In the genomic region with DNA sequence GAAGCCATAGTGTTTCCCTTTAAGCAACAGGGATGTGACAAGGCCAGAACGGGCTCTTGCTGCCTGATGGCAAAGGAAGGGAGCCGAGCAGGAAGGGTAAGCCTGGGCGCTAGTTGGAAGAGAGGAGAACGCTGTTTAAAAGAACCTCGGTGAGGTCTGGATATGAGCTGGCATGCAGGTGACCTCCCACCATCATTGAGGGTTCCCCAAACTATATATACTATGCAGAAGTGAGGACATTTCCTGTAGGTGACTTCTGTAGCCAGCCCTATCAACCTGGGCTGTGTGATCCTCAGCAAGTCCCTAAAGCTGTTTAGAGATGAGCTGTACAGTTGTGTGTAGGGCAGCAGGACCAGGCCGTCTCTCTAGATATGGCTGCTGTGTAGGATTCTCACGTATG, we compare ENCODE assay signal across 26 mouse cellular contexts. TPM values are rescaled to one million over a fixed set of nuclear protein-coding genes. Genes with fewer than 3 reads are reported as not detected.
"Had no signal": no experiment of that assay in that cellular context is flagged by ENCODE, and none has a peak within 500 bp of the region (broad histone marks: within the 10 kb centered on the region; RNA-seq: fewer than 3 reads in every experiment).

No protein-coding gene starts in this region.

- H3K36me3 ChIP-seq: limb, embryonic 10.5 days; limb, embryonic 13.5 days; lung, embryonic 15.5 days; midbrain, embryonic 12.5 days; midbrain, embryonic 15.5 days; neural tube, embryonic 12.5 days; neural tube, embryonic 15.5 days had no signal

- H3K4me1 ChIP-seq: midbrain, embryonic 15.5 days had no signal

- DNase-seq: kidney, adult 18-20 months; kidney, postnatal 25 days; layer of hippocampus, adult 9-11 months; liver; lung, adult 18-20 months; lung, postnatal 10 days; lung, postnatal 36 days; right cerebral cortex, adult 18-20 months; right cerebral cortex, postnatal 25 days; thymus, adult 2 months; thymus, postnatal 25 days had no signal

- H3K9ac ChIP-seq: limb, embryonic 13.5 days; liver, embryonic 12.5 days; liver, embryonic 15.5 days; lung, embryonic 15.5 days; midbrain, embryonic 12.5 days; midbrain, embryonic 15.5 days; neural tube, embryonic 12.5 days; neural tube, embryonic 15.5 days had no signal

- H3K9me3 ChIP-seq: limb, embryonic 10.5 days; liver, embryonic 15.5 days; lung, embryonic 15.5 days; midbrain, embryonic 12.5 days; neural tube, embryonic 12.5 days; neural tube, embryonic 15.5 days had no signal

- H3K4me3 ChIP-seq: layer of hippocampus, adult 2 months; limb, embryonic 10.5 days; limb, embryonic 13.5 days; liver, embryonic 12.5 days; liver, embryonic 15.5 days; lung, embryonic 15.5 days; midbrain, embryonic 12.5 days; midbrain, embryonic 15.5 days; neural tube, embryonic 12.5 days; neural tube, embryonic 15.5 days had no signal

- H3K27ac ChIP-seq: kidney, postnatal 0 days; limb, embryonic 10.5 days; limb, embryonic 13.5 days; liver, embryonic 12.5 days; lung, embryonic 15.5 days; midbrain, embryonic 12.5 days; midbrain, embryonic 15.5 days; neural tube, embryonic 12.5 days; neural tube, embryonic 15.5 days; stomach, postnatal 0 days had no signal

- H3K4me2 ChIP-seq: limb, embryonic 13.5 days; liver, embryonic 12.5 days; liver, embryonic 15.5 days; lung, embryonic 15.5 days; midbrain, embryonic 12.5 days; midbrain, embryonic 15.5 days; neural tube, embryonic 12.5 days; neural tube, embryonic 15.5 days had no signal

- H3K27me3 ChIP-seq: limb, embryonic 13.5 days; liver, embryonic 12.5 days; liver, embryonic 15.5 days; lung, embryonic 15.5 days; midbrain, embryonic 12.5 days; midbrain, embryonic 15.5 days; neural tube, embryonic 12.5 days; neural tube, embryonic 15.5 days had no signal

RNA-seq across cellular contexts. Expression of gene Ghrl, which starts 55.4 kb away (rescaled TPM):
- total RNA-seq: layer of hippocampus, adult 2 months; left cerebral cortex, adult 18-20 months; left cerebral cortex, postnatal 25 days; megakaryocyte-erythroid progenitor cell, adult 5-6 weeks had no signal
- polyA plus RNA-seq: kidney, postnatal 0 days; limb, embryonic 10.5 days; liver, embryonic 12.5 days; liver, embryonic 15.5 days; lung, embryonic 15.5 days; neural tube, embryonic 12.5 days had no signal
